Mouse (Mus musculus) forebrain, embryonic 15.5 days (tissue): ENCODE results near the gene Acadvl. TPM values are rescaled to one million over a fixed set of nuclear protein-coding genes. Genes with fewer than 3 reads are reported as not detected.

Experiments
- ATAC-seq: fragments of 200-750 bp; cut with Nextera tagmentation; replicated peaks from 2 replicates; pipeline ENCODE4 v1.8.0; 2017; ENCODE audit warnings: mild to moderate bottlenecking, moderate TSS enrichment, moderate library complexity
- H3K27ac ChIP-seq: fragments of 300-500 bp; sonication (generic); replicated peaks from 2 replicates; pipeline ENCODE4 v1.5.1; 2015; ENCODE audit warnings: mild to moderate bottlenecking, inconsistent platforms
- H3K27me3 ChIP-seq: fragments of 300-500 bp; sonication (generic); 2 replicates; pipeline ENCODE4 v1.6.1; 2015; ENCODE audit warnings: inconsistent platforms
- H3K36me3 ChIP-seq: fragments of 300-500 bp; sonication (generic); 2 replicates; pipeline ENCODE4 v1.6.1; 2015; ENCODE audit warnings: mild to moderate bottlenecking, inconsistent platforms
- H3K4me1 ChIP-seq: fragments of 300-500 bp; sonication (generic); 2 replicates; pipeline ENCODE4 v1.6.1; 2015; ENCODE audit warnings: inconsistent platforms
- H3K4me2 ChIP-seq: fragments of 300-500 bp; sonication (generic); replicated peaks from 2 replicates; pipeline ENCODE4 v1.6.1; 2015; ENCODE audit warnings: mild to moderate bottlenecking, inconsistent platforms
- H3K4me3 ChIP-seq: fragments of 300-500 bp; sonication (generic); 2 replicates; pipeline ENCODE4 v1.5.1; 2015; ENCODE audit warnings: mild to moderate bottlenecking, inconsistent platforms
- H3K9ac ChIP-seq: fragments of 300-500 bp; sonication (generic); replicated peaks from 2 replicates; pipeline ENCODE4 v1.6.1; 2015; ENCODE audit warnings: mild to moderate bottlenecking, inconsistent platforms
- H3K9me3 ChIP-seq: fragments of 300-500 bp; sonication (generic); 2 replicates; pipeline ENCODE4 v1.6.1; 2016; ENCODE audit warnings: inconsistent platforms
- WGBS: fragments of 180-500 bp; shearing (Covaris S2); methylation state at CpG from one replicate; pipeline ENCODE4 v1.1.7; 2015; ENCODE audit warnings: mixed read lengths; 5-methylcytosine and 5-hydroxymethylcytosine counted together
- polyA plus RNA-seq: library from polyadenylated mRNA; unstranded; fragments of >200 nt; fragmentation: Nextera tagmentation; extraction: Ambion mirVana; gene quantifications from 2 replicates; pipeline ENCODE4 v1.2.1, GENCODE M21; 2015

Acadvl gene
- 57.0 and 60.7 TPM in 2 replicates for polyA plus RNA-seq

DNA sequence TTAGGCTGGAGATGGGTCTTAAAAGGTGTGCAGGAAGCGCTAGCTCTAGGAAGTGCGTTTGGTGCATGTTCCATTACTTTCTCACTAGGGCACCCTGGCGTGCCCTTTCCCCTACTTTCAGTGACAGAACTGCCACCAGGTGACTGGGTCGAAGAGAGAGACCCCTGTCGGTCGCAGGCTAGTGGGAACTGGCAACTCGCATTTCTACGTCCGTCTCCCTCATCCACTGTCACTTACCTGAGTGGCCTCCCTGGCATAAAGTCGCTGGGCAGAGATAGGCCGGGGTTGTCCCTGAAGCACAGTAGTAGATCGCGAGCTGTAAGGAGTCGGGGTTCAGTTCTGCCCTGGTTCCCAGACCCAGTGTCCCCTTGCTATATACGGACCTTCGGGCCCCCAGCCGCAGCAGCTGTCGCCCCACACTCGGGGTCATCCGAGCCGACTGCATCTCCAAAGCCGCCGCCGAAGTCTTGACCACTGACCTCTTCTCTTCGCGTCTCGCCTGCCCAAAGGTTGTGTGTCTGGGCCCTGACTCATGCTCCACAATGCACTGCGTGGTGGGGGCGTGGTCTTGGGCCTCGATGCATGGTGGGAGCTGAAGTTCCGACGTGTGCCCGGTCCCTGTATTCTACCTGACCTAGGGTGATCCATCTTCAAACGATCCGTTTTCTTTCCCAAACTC is at the start of gene Acadvl:
TSS of gene Acadvl (minus strand) at position 532 of the 679 bp plus-strand sequence.
- Histone ChIP-seq H3K9me3 (no peaks in the 10 kb centered on the region), H3K4me3 (peak within 1 kb of the TSS; percentile 54), H3K27me3 (no peaks in the 10 kb centered on the region), H3K4me1 (peaks cover 43% of the 10 kb centered on the region), H3K4me2 (peak within 1 kb of the TSS; percentile 74), H3K9ac (peak within 1 kb of the TSS; percentile 73), H3K27ac (peak within 1 kb of the TSS; percentile 63), H3K36me3 (peaks cover 31% of the 10 kb centered on the region)
- ATAC-seq: peak; percentile 79
- under 1% methylated on average over 35 of the region's 35 CpGs for WGBS

GRCm38 (mm10) chr11:70063053-70063452 is 47.8 kb upstream of the Acadvl start:
- WGBS: 71% methylated on average over 3 of the region's 3 CpGs
- Histone ChIP-seq H3K36me3 (no peaks in the 10 kb centered on the region), H3K4me3 (no peak overlapping the region), H3K4me2 (no peak overlapping the region), H3K9me3 (no peaks in the 10 kb centered on the region), H3K27me3 (no peaks in the 10 kb centered on the region), H3K9ac (no peak overlapping the region), H3K27ac (no peak overlapping the region), H3K4me1 (no peaks in the 10 kb centered on the region)
- no peak for ATAC-seq

DNA sequence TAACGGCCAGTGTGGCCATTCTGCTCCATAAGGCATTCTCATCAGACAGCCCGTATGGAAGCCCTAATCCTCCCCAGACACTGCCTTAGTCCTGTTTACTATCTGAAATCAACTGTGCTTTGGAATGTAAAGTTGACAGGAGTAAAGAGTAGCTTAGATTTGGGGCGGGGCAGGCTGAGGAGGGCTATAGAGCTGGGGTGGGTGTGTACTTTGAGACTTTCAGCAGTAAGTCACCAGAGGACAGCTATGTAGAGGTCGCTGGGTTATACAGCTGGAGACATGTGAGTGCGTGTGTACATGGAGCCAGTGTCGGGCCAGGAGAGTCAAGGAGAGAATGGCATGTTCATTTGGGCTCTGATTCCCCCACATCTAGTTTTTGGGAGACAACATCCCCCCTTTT is 44.7 kb upstream of the Acadvl start:
- Histone ChIP-seq H3K27me3 (no peaks in the 10 kb centered on the region), H3K27ac (no peak overlapping the region), H3K36me3 (no peaks in the 10 kb centered on the region), H3K9me3 (no peaks in the 10 kb centered on the region), H3K4me2 (no peak overlapping the region), H3K4me1 (0 out of 2 replicates have a peak, but pooled peaks cover 2% of the 10 kb centered on the region), H3K9ac (no peak overlapping the region), H3K4me3 (no peak overlapping the region)
- no peak for ATAC-seq
- 73% methylated on average over 6 of the region's 6 CpGs for WGBS

- no peak for ATAC-seq
- WGBS: 77% methylated on average over 9 of the region's 9 CpGs
- H3K36me3 ChIP-seq: no peaks in the 10 kb centered on the region
- no peak overlapping the region for H3K4me2 ChIP-seq
- no peak overlapping the region for H3K27ac ChIP-seq
- no peaks in the 10 kb centered on the region for H3K27me3 ChIP-seq
- H3K4me1 ChIP-seq: 0 out of 2 replicates have a peak, but pooled peaks cover 2% of the 10 kb centered on the region
- no peak overlapping the region for H3K4me3 ChIP-seq
- no peak overlapping the region for H3K9ac ChIP-seq
- H3K9me3 ChIP-seq: no peaks in the 10 kb centered on the region
Measured at GRCm38 (mm10) chr11:70057805-70058204, 42.6 kb upstream of the Acadvl start.

DNA sequence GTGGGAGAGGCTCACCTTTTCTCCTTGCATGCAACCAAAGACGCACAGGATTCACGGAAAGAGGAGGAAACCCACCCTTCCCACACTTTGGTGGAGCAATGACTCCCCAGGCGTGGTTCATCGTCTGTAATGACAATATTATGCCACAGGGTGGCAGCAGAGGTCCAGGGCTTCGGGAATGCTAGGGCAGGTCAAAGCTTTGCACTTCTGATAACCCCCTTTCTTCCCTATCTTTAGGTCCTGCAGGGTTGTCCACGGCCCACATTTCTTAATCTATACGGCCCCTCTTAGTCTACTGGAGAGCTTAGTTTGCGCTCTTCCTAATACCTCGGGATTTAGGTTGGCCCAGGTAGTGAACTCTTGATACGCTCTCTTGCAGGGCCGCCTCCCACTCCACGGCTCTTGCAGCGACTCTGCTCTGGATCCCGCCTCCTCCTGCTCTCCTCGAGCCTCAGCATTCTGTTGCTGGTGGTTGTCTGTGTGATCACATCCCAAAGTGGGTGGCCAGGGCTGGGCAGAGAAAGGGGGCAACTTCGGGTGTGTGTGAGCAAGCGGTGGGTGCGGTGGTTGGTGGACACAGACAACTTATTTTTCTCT is 40.5 kb upstream of the Acadvl start:
- 25% methylated on average over 18 of the region's 18 CpGs for WGBS
- Histone ChIP-seq H3K27me3 (no peaks in the 10 kb centered on the region), H3K9ac (no peak overlapping the region), H3K4me1 (0 out of 2 replicates have a peak, but pooled peaks cover 2% of the 10 kb centered on the region), H3K36me3 (no peaks in the 10 kb centered on the region), H3K4me3 (no peak overlapping the region), H3K4me2 (0 out of 2 replicates have a peak overlapping the region, but pooled peaks have one; percentile 17), H3K27ac (no peak overlapping the region), H3K9me3 (no peaks in the 10 kb centered on the region)
- peak; percentile 19; the same call in 1 of the 2 replicates for ATAC-seq

DNA sequence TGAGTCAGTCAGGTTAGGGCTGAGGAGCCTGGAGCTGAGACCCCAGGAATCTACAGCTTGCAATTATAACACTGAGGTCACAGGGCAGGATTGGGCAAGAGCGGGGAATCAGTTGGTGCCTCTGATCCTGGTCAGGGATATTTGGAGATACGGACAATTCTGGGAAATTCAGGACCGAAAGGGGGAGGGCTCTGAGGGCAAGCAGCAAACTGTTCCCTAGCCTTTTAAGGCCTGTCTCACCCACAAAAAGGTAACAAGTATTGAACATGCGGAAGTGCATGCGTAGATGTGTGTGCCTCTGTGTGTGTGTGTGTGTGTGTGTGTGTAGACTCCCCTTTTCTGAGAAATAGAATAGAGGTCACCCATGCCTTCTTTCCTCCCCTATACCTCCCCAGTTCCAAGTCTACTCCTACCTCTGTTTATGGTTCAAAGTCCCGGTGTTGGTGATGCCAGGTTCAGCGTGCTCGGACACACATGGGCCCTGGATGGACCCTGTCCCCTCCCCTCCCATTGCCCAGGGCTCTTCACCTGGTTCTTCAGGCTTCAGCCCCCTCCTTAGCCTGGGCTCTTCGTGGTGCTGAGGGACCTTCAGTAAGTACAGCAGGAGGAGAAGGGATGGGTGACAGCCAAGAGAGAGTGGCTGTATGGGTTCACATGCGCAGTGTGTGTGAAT is 38.8 kb upstream of the Acadvl start, which contains the start of gene Asgr1:
TSS of gene Asgr1 (plus strand) at position 188 of the 673 bp plus-strand sequence.
- H3K4me1 ChIP-seq: 0 out of 2 replicates have a peak, but pooled peaks cover 2% of the 10 kb centered on the region
- H3K27me3 ChIP-seq: no peaks in the 10 kb centered on the region
- H3K4me3 ChIP-seq: no peak within 1 kb of the TSS
- no peak within 1 kb of the TSS for H3K9ac ChIP-seq
- no peaks in the 10 kb centered on the region for H3K9me3 ChIP-seq
- no peak for ATAC-seq
- WGBS: 86% methylated on average over 10 of the region's 10 CpGs
- H3K27ac ChIP-seq: no peak within 1 kb of the TSS
- no peaks in the 10 kb centered on the region for H3K36me3 ChIP-seq
- H3K4me2 ChIP-seq: no peak within 1 kb of the TSS

DNA sequence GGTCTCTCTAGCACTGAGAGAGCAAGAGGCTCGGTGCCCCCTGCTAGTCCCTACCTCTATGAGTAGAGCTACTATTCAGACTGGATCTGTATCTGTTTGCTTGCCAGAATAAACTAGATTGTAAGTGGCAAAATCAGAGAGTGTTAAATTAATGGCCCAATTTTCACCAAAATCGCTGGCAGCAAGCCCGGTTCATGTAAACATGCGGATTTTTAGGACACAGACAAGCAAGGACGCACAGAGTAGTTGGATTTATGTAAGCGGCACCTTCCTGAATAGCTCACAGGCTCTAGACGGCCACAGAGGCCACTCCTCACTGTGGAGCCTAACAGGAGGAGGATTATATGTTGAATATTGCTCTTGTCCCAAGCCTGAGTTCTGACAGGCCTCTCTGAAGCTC is 37.9 kb upstream of the Acadvl start:
- Histone ChIP-seq H3K4me2 (no peak overlapping the region), H3K9me3 (no peaks in the 10 kb centered on the region), H3K4me3 (no peak overlapping the region), H3K27ac (no peak overlapping the region), H3K9ac (no peak overlapping the region), H3K36me3 (no peaks in the 10 kb centered on the region), H3K4me1 (0 out of 2 replicates have a peak, but pooled peaks cover 2% of the 10 kb centered on the region), H3K27me3 (no peaks in the 10 kb centered on the region)
- ATAC-seq: no peak
- WGBS: 51% methylated on average over 7 of the region's 7 CpGs

DNA sequence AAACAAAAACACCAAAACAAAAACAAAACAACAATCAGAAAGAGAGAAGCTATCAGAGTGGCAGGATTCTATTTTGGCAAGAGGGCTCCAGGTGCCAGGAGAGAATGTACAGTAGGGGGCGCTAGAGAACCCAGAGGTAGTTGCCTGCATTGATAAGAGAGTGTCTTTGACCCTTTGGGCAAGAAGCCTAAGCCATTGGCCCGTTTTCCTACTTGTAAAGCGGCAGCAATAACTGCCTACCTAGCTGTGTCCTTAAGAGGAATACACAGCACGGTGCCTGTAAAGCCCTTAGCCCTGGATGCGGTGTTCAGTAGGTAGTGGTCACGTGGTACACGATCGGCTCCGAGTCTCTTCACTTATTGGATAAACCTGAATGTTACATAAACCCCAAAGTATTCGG is 34.6 kb upstream of the Acadvl start:
- Histone ChIP-seq H3K27me3 (no peaks in the 10 kb centered on the region), H3K9ac (no peak overlapping the region), H3K27ac (no peak overlapping the region), H3K36me3 (peaks cover 6% of the 10 kb centered on the region), H3K4me3 (no peak overlapping the region), H3K9me3 (no peaks in the 10 kb centered on the region), H3K4me2 (no peak overlapping the region), H3K4me1 (no peaks in the 10 kb centered on the region)
- 57% methylated on average over 10 of the region's 10 CpGs for WGBS
- ATAC-seq: no peak

DNA sequence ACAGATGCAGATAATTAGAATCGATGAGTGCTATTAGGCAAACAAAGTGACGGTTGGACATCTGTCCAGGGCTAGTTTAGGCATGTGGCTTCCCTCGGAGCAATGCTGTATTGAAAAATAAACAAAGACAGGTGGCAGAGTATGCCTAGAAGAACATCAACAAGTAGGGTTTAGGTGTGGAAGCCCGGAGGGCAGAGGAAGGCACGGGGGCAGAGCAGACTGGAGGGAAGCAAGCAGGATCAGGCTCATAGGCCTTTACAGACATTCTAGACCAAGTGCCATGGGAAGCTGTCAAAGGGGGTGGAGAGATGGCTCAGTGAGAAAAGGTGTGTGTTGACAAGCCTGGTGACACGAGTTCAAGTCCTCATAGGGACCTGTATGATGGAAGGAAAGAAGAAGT is 34.2 kb upstream of the Acadvl start:
- Histone ChIP-seq H3K9ac (no peak overlapping the region), H3K4me1 (no peaks in the 10 kb centered on the region), H3K27me3 (no peaks in the 10 kb centered on the region), H3K27ac (no peak overlapping the region), H3K9me3 (no peaks in the 10 kb centered on the region), H3K36me3 (peaks cover 10% of the 10 kb centered on the region), H3K4me2 (no peak overlapping the region), H3K4me3 (no peak overlapping the region)
- 58% methylated on average over 6 of the region's 6 CpGs for WGBS
- no peak for ATAC-seq

- ATAC-seq: no peak
- WGBS: 37% methylated on average over 9 of the region's 9 CpGs
- H3K36me3 ChIP-seq: peaks cover 39% of the 10 kb centered on the region
- H3K9me3 ChIP-seq: no peaks in the 10 kb centered on the region
- H3K27ac ChIP-seq: no peak overlapping the region
- H3K27me3 ChIP-seq: no peaks in the 10 kb centered on the region
- H3K9ac ChIP-seq: no peak overlapping the region
- no peaks in the 10 kb centered on the region for H3K4me1 ChIP-seq
- no peak overlapping the region for H3K4me3 ChIP-seq
- no peak overlapping the region for H3K4me2 ChIP-seq
Measured at GRCm38 (mm10) chr11:70045435-70045834, 30.2 kb upstream of the Acadvl start.

GRCm38 (mm10) chr11:70043665-70044064 is 28.5 kb upstream of the Acadvl start:
- peaks cover 53% of the 10 kb centered on the region for H3K36me3 ChIP-seq
- WGBS: 83% methylated on average over 7 of the region's 7 CpGs
- ATAC-seq: no peak

More at GRCm38 (mm10) chr11:70043665-70044064, 28.5 kb upstream of the Acadvl start:
- Histone ChIP-seq H3K9ac (no peak overlapping the region), H3K4me3 (no peak overlapping the region), H3K4me1 (no peaks in the 10 kb centered on the region), H3K4me2 (no peak overlapping the region), H3K27ac (0 out of 2 replicates have a peak overlapping the region, but pooled peaks have one; percentile 19), H3K27me3 (no peaks in the 10 kb centered on the region), H3K9me3 (no peaks in the 10 kb centered on the region)
